Mouse (Mus musculus) MEL (cell line): ENCODE measurements around the gene Ror2. TPM values are rescaled to one million over a fixed set of nuclear protein-coding genes. Genes with fewer than 3 reads are reported as not detected.

ENCODE experiments used
- DNase-seq: peaks from one replicate; pipeline ENCODE4 v3.0.0; 2011; ENCODE audit warnings: low read depth, low spot score
- H3K27ac ChIP-seq: 2 replicates; pipeline ENCODE4 v1.5.1; 2012; ENCODE audit warnings: low read depth, mild to moderate bottlenecking, control low read depth, low read length, moderate library complexity; ENCODE audit not compliant: control insufficient read depth
- H3K27me3 ChIP-seq, 2 experiments: fragments of 150-350 bp in 1 of 2; sonication (generic) in 1 of 2; 2 replicates each; pipeline ENCODE4 v1.6.1; 2012; ENCODE audit warnings: low read length in 2 of 2, mild to moderate bottlenecking in 2 of 2, improper control_type of control experiment in 1 of 2, moderate library complexity in 1 of 2; ENCODE audit not compliant: insufficient read depth in 2 of 2, control insufficient read depth in 1 of 2
- H3K36me3 ChIP-seq, 2 experiments: 2 replicates each; pipeline ENCODE4 v1.6.1; 2012 to 2014; ENCODE audit warnings: low read length in 2 of 2, improper control_type of control experiment in 1 of 2, inconsistent platforms in 1 of 2, mild to moderate bottlenecking in 1 of 2; ENCODE audit not compliant: insufficient read depth in 2 of 2, control insufficient read depth in 1 of 2
- H3K4me1 ChIP-seq, 2 experiments: fragments of 150-350 bp in 1 of 2; sonication (generic) in 1 of 2; 2 replicates each; pipeline ENCODE4 v1.6.1; 2012; ENCODE audit warnings: low read length in 2 of 2, improper control_type of control experiment in 1 of 2, mild to moderate bottlenecking in 1 of 2; ENCODE audit not compliant: insufficient read depth in 2 of 2, control insufficient read depth in 1 of 2
- H3K4me3 ChIP-seq, 2 experiments: fragments of 150-350 bp in 1 of 2; sonication (generic) in 1 of 2; 2 replicates each; pipeline ENCODE4 v1.5.1; 2012; ENCODE audit warnings: low read depth in 2 of 2, low read length in 2 of 2, mild to moderate bottlenecking in 2 of 2, moderate library complexity in 2 of 2, control low read depth in 1 of 2, improper control_type of control experiment in 1 of 2; ENCODE audit not compliant: control insufficient read depth in 1 of 2, insufficient read depth in 1 of 2
- H3K79me2 ChIP-seq: 2 replicates; pipeline ENCODE4 v1.6.1; 2012; ENCODE audit warnings: mild to moderate bottlenecking, low read length, moderate library complexity; ENCODE audit not compliant: control insufficient read depth, poor library complexity, insufficient read depth
- H3K9ac ChIP-seq: 2 replicates; pipeline ENCODE4 v1.6.1; 2012; ENCODE audit warnings: low read depth, mild to moderate bottlenecking, control low read depth, low read length, moderate library complexity; ENCODE audit not compliant: control insufficient read depth, poor library complexity, severe bottlenecking
- H3K9me3 ChIP-seq: fragments of 150-350 bp; sonication (generic); replicated peaks from 2 replicates; pipeline ENCODE4 v1.6.1; 2012; ENCODE audit warnings: mild to moderate bottlenecking, low read length, improper control_type of control experiment, moderate library complexity; ENCODE audit not compliant: insufficient read depth
- BHLHE40 ChIP-seq: IDR thresholded peaks from 2 replicates; pipeline ENCODE4 v1.6.1; 2012; ENCODE audit warnings: low read depth, mild to moderate bottlenecking, inconsistent platforms, low read length, improper control_type of control experiment, borderline replicate concordance
- CHD1 ChIP-seq: IDR thresholded peaks from 2 replicates; pipeline ENCODE4 v1.6.1; 2012; ENCODE audit warnings: low read depth, mild to moderate bottlenecking, inconsistent platforms, low read length, improper control_type of control experiment
- CHD2 ChIP-seq: IDR thresholded peaks from 2 replicates; pipeline ENCODE4 v1.6.1; 2011; ENCODE audit warnings: low read length, improper control_type of control experiment
- CTCF ChIP-seq, 3 experiments: IDR thresholded peaks in 2 of 3; conservative IDR thresholded peaks in 1 of 3; 2 replicates each; pipeline ENCODE4 v1.5.1; 2011 to 2012; ENCODE audit warnings: low read length in 3 of 3, low read depth in 2 of 3, mild to moderate bottlenecking in 2 of 3, improper control_type of control experiment in 1 of 3, inconsistent platforms in 1 of 3, mixed read lengths in 1 of 3, moderate library complexity in 1 of 3; ENCODE audit not compliant: control insufficient read depth in 1 of 3, insufficient read depth in 1 of 3, poor library complexity in 1 of 3, severe bottlenecking in 1 of 3
- E2F4 ChIP-seq: IDR thresholded peaks from 2 replicates; pipeline ENCODE4 v1.6.1; 2011; ENCODE audit warnings: low read depth, low read length, improper control_type of control experiment, borderline replicate concordance
- ELF1 ChIP-seq: IDR thresholded peaks from 2 replicates; pipeline ENCODE4 v1.6.1; 2014; ENCODE audit warnings: low read depth, mild to moderate bottlenecking, inconsistent platforms, low read length, improper control_type of control experiment, moderate library complexity
- EP300 ChIP-seq, 2 experiments: IDR thresholded peaks; 2 replicates each; pipeline ENCODE4 v1.6.1; 2011; ENCODE audit warnings: improper control_type of control experiment in 2 of 2, low read length in 2 of 2, low read depth in 1 of 2, mild to moderate bottlenecking in 1 of 2
- JUND ChIP-seq: IDR thresholded peaks from 2 replicates; pipeline ENCODE4 v1.6.1; 2011; ENCODE audit warnings: low read depth, mild to moderate bottlenecking, improper control_type of control experiment, low read length
- MAFK ChIP-seq: IDR thresholded peaks from 2 replicates; pipeline ENCODE4 v1.6.1; 2011; ENCODE audit warnings: low read depth, mild to moderate bottlenecking, low read length, improper control_type of control experiment, borderline replicate concordance
- MAX ChIP-seq: IDR thresholded peaks from 2 replicates; pipeline ENCODE4 v1.6.1; 2011; ENCODE audit warnings: low read length, improper control_type of control experiment
- MAZ ChIP-seq: IDR thresholded peaks from 2 replicates; pipeline ENCODE4 v1.6.1; 2012; ENCODE audit warnings: low read depth, mild to moderate bottlenecking, inconsistent platforms, low read length, improper control_type of control experiment
- MYB ChIP-seq: IDR thresholded peaks from 2 replicates; pipeline ENCODE4 v1.6.1; 2011; ENCODE audit warnings: mild to moderate bottlenecking, low read depth, low read length, improper control_type of control experiment
- MYC ChIP-seq: IDR thresholded peaks from 2 replicates; pipeline ENCODE4 v1.6.1; 2011; ENCODE audit warnings: low read depth, mild to moderate bottlenecking, low read length, improper control_type of control experiment, moderate library complexity
- NELFE ChIP-seq: IDR thresholded peaks from 2 replicates; pipeline ENCODE4 v1.6.1; 2011; ENCODE audit warnings: low read depth, low read length, improper control_type of control experiment
- POLR2A ChIP-seq, 2 experiments: IDR thresholded peaks; 2 replicates each; pipeline ENCODE4 v1.6.1; 2011 to 2012; ENCODE audit warnings: low read length in 2 of 2, mild to moderate bottlenecking in 2 of 2, control low read depth in 1 of 2, improper control_type of control experiment in 1 of 2, low read depth in 1 of 2, moderate library complexity in 1 of 2; ENCODE audit not compliant: control insufficient read depth in 1 of 2, insufficient read depth in 1 of 2, poor library complexity in 1 of 2
- POLR2AphosphoS2 ChIP-seq: IDR thresholded peaks from 2 replicates; pipeline ENCODE4 v1.6.1; 2011; ENCODE audit warnings: low read length, improper control_type of control experiment
- RAD21 ChIP-seq: IDR thresholded peaks from 2 replicates; pipeline ENCODE4 v1.6.1; 2011; ENCODE audit warnings: mild to moderate bottlenecking, low read depth, low read length, improper control_type of control experiment
- RCOR1 ChIP-seq: IDR thresholded peaks from 2 replicates; pipeline ENCODE4 v1.6.1; 2012; ENCODE audit warnings: low read depth, mild to moderate bottlenecking, inconsistent platforms, low read length, improper control_type of control experiment
- SMC3 ChIP-seq: IDR thresholded peaks from 2 replicates; pipeline ENCODE4 v1.6.1; 2011; ENCODE audit warnings: low read depth, low read length, improper control_type of control experiment
- TCF12 ChIP-seq: IDR thresholded peaks from 2 replicates; pipeline ENCODE4 v1.6.1; 2014; ENCODE audit warnings: low read depth, mild to moderate bottlenecking, inconsistent platforms, low read length, improper control_type of control experiment, moderate library complexity
- UBTF ChIP-seq: IDR thresholded peaks from 2 replicates; pipeline ENCODE4 v1.6.1; 2012; ENCODE audit warnings: low read depth, mild to moderate bottlenecking, inconsistent platforms, low read length, improper control_type of control experiment, moderate library complexity, borderline replicate concordance; ENCODE audit not compliant: insufficient read depth
- ZMIZ1 ChIP-seq: IDR thresholded peaks from 2 replicates; pipeline ENCODE4 v1.6.1; 2012; ENCODE audit warnings: low read depth, mild to moderate bottlenecking, inconsistent platforms, low read length, improper control_type of control experiment, moderate library complexity
- ZNF384 ChIP-seq: IDR thresholded peaks from 2 replicates; pipeline ENCODE4 v1.6.1; 2012; ENCODE audit warnings: low read depth, mild to moderate bottlenecking, inconsistent platforms, low read length, improper control_type of control experiment
- polyA plus RNA-seq, 2 experiments: library from polyadenylated mRNA; stranded (reverse) in 1 of 2; unstranded in 1 of 2; fragments of >175 nt in 1 of 2; fragments of >200 nt in 1 of 2; gene quantifications; 2 replicates each; pipeline versions ENCODE4 v1.2.1 to v1.2.4; 2012; ENCODE audit warnings: low replicate concordance in 2 of 2, low read depth in 1 of 2; ENCODE audit not compliant: insufficient read length in 2 of 2, insufficient read depth in 1 of 2, missing spikeins in 1 of 2
- total RNA-seq: library from RNA; depleted of rRNA; stranded (reverse); fragments of 300-350 nt; gene quantifications from 2 replicates; pipeline ENCODE4 v1.2.3, GENCODE M21; 2012

The Ror2 gene
- total and polyA plus RNA-seq, 3 experiments, result not detected

DNA sequence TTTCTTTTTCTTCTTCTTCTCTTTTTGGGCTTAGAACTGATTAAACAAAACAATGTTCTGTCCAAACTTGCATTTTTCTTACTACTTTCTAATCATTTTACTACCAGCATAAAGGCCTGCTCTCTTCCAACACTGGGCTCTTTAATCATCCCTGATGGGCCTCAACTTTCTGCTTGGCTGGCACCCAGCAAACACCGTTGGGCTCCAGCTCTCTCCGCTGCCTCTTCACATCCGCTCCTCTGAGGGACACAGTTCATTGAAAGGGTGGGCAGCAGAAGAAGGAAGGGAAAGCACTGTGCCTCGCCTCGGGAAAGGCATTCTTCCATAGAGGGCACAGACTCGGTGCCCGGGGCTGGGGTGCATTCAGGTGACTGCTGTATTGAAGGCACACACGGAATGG lies 41.8 kb downstream of the Ror2 start:
- Histone ChIP-seq H3K27me3 (no peaks in the 10 kb centered on the region), H3K36me3 (no peaks in the 10 kb centered on the region), H3K79me2 (no peaks in the 10 kb centered on the region), H3K4me3 (no peak overlapping the region), H3K27ac (no peak overlapping the region), H3K4me1 (no peaks in the 10 kb centered on the region), H3K9me3 (no peaks in the 10 kb centered on the region), H3K9ac (no peak overlapping the region)
- no peak for TF ChIP-seq POLR2A (IDR thresholded peaks at IDR 0.05; ENCODE audit: control insufficient read depth in 1 of 2, insufficient read depth in 1 of 2, low read depth in 1 of 2, low read length in 2 of 2, poor library complexity in 1 of 2)
- no peak for TF ChIP-seq MAZ
- no peak for TF ChIP-seq ZMIZ1
- TF ChIP-seq ZNF384, result no peak
- TF ChIP-seq MYC, result no peak
- no peak for DNase-seq

DNA sequence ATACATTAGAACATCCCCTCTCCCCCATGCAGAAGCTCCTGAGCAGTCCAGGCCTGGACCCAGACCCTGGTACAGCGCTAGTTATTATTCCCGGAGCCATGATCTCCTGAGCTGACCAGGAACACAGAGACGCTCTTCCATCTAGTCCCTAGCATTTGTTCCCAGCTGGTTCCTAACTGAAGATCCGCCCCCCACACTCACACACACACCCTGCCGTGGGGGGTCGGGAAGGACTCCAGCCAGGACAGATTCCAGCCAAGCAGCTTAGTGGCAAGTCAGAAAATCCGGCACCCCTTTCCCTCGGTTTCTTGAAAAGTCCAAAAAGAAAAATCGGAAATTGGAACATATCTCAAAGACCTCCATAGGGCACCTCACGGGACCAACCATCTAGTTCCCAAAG lies 48.5 kb downstream of the Ror2 start:
- H3K27ac ChIP-seq, result no peak overlapping the region
- DNase-seq, result no peak
- no peaks in the 10 kb centered on the region for H3K79me2 ChIP-seq
- H3K4me3 ChIP-seq, result no peak overlapping the region
- no peak overlapping the region for H3K9ac ChIP-seq
- TF ChIP-seq NELFE (no peak), SMC3 (no peak), CHD1 (no peak), POLR2AphosphoS2 (no peak), CHD2 (no peak), MAX (no peak), MYB (no peak), RAD21 (no peak), E2F4 (no peak), TCF12 (no peak), ZMIZ1 (no peak)
- H3K27me3 ChIP-seq, result no peaks in the 10 kb centered on the region
- H3K36me3 ChIP-seq, result no peaks in the 10 kb centered on the region
- no peaks in the 10 kb centered on the region for H3K4me1 ChIP-seq
- no peaks in the 10 kb centered on the region for H3K9me3 ChIP-seq

DNA sequence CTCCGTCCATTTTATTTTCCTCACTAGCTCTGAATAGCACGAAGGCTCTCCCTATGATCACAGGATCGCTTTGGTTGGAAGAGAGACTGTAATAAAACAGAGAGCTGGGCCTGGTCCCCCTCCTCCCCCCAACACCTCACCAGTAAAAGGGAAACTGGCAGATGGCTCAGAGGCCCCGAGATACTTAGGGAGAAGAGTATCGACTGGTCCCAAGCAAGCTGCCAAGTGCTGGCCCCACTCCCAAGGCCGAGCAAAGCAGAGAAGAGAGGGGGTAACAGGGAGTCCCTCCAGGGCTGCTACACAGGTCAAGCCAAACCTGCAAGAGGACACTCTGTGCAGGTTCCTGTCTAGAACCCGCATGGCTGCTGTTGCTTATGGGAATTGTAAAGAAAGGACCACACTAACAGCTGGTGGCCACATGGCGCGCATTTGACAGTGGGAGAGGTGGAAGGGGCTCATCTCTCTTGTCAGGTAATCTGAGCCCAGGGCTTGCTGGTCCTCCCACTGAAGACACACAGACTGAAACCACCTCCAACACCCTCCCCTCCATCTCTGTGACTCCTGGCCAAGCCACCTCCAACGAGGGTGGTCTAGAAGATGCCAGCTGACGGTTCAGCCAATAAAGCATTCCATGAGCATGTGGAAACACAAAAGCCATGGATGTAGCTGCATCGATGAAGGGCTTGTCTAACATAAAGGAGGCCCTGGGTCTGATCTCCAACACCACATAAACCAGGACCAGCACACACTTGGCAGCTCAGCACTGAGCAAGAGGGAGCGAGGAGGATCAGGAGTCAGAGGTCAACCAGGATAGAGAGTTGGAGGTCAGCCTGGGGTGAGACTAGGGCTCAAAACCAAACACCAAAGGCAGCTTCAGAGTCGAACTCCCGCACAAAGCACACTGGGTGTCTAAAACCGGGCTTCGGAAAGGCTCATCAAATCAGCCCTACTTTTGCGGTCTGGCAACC lies 49.2 kb downstream of the Ror2 start:
- Histone ChIP-seq H3K9ac (no peak overlapping the region), H3K4me1 (no peaks in the 10 kb centered on the region), H3K27me3 (no peaks in the 10 kb centered on the region), H3K27ac (no peak overlapping the region), H3K79me2 (no peaks in the 10 kb centered on the region), H3K36me3 (no peaks in the 10 kb centered on the region), H3K9me3 (no peaks in the 10 kb centered on the region), H3K4me3 (no peak overlapping the region)
- no peak for DNase-seq
- TF ChIP-seq ELF1 (no peak), RCOR1 (no peak), SMC3 (no peak), BHLHE40 (no peak), MAZ (no peak), NELFE (no peak), CTCF (IDR thresholded peaks at IDR 0.05 in 2 of 3, conservative IDR thresholded peaks at IDR 0.05 in 1 of 3; ENCODE audit: control insufficient read depth in 1 of 3, insufficient read depth in 1 of 3, low read depth in 2 of 3, low read length in 3 of 3, poor library complexity in 1 of 3, severe bottlenecking in 1 of 3) (no peak), JUND (no peak), UBTF (no peak), MAFK (no peak), EP300 (IDR thresholded peaks at IDR 0.05; ENCODE audit: low read depth in 1 of 2, low read length in 2 of 2) (no peak)
